Mouse (Mus musculus) adrenal gland, postnatal 10 days (tissue): Measurements from ENCODE around the gene Cacna1s. TPM values are rescaled to one million over a fixed set of nuclear protein-coding genes. Genes with fewer than 3 reads are reported as not detected.
A peak's percentile ranks its signal among the peaks of the same experiment; 100 is the strongest.

ENCODE experiments used
- DNase-seq: peaks from one replicate; pipeline ENCODE4 v3.0.0; 2021; ENCODE audit warnings: mixed read lengths
- total RNA-seq, 2 experiments: library from RNA; stranded (reverse); gene quantifications; 2 replicates each; pipeline ENCODE4 v1.2.3; 2021

Cacna1s gene
- total RNA-seq, 2 experiments from 2014 or later, result 8.6 to 30.5 TPM

- peak; percentile 73 for DNase-seq
These were observed 85.0 kb downstream of the Cacna1s start for GRCm38 (mm10) chr1:136137575-136137974.

- DNase-seq, result no peak
These were observed 85.8 kb downstream of the Cacna1s start for GRCm38 (mm10) chr1:136138191-136138830.

- peak; percentile 84 for DNase-seq
These were observed 87.6 kb downstream of the Cacna1s start for GRCm38 (mm10) chr1:136139990-136140640.

- DNase-seq, result peak; percentile 31
These were observed 88.8 kb downstream of the Cacna1s start for GRCm38 (mm10) chr1:136141176-136141950.

GRCm38 (mm10) chr1:136142336-136142735 lies 89.8 kb downstream of the Cacna1s start:
- DNase-seq, result no peak

GRCm38 (mm10) chr1:136143514-136143913 lies 91.0 kb downstream of the Cacna1s start:
- no peak for DNase-seq

- no peak for DNase-seq
These were observed 97.2 kb downstream of the Cacna1s start for GRCm38 (mm10) chr1:136149702-136150101.

GRCm38 (mm10) chr1:136151371-136151770 lies 98.8 kb downstream of the Cacna1s start:
- DNase-seq, result no peak

- DNase-seq, result no peak
These were observed 103.8 kb downstream of the Cacna1s start for GRCm38 (mm10) chr1:136156304-136156703.

GRCm38 (mm10) chr1:136156951-136157350 lies 104.4 kb downstream of the Cacna1s start:
- no peak for DNase-seq

GRCm38 (mm10) chr1:136159830-136160229 lies 107.3 kb downstream of the Cacna1s start:
- no peak for DNase-seq

- no peak for DNase-seq
These were observed 107.7 kb downstream of the Cacna1s start for GRCm38 (mm10) chr1:136160297-136160696.

GRCm38 (mm10) chr1:136160930-136161329 lies 108.4 kb downstream of the Cacna1s start:
- no peak for DNase-seq

- DNase-seq, result no peak
These were observed 108.9 kb downstream of the Cacna1s start for GRCm38 (mm10) chr1:136161333-136161921.

GRCm38 (mm10) chr1:136165436-136165835 lies 112.9 kb downstream of the Cacna1s start:
- DNase-seq, result no peak

GRCm38 (mm10) chr1:136167657-136168056 lies 115.1 kb downstream of the Cacna1s start:
- DNase-seq, result peak; percentile 38

Other genes starting within 250 kb of the Cacna1s start
- under 1 TPM; 0.21 TPM for gene Lad1, start 234.2 kb upstream of the Cacna1s start, total RNA-seq
- gene Tnnt2, start 216.4 kb upstream of the Cacna1s start, total RNA-seq, result 1 to 10 TPM; 2.6 to 5.1 TPM
- gene Pkp1, start 133.5 kb upstream of the Cacna1s start, total RNA-seq, result not detected
- 1 to 10 TPM in 1 of 2 experiments, under 1 TPM in 1; 0.82 to 3.3 TPM for gene Igfn1, start 46.4 kb upstream of the Cacna1s start, total RNA-seq
- gene Tmem9, start 44.6 kb upstream of the Cacna1s start, total RNA-seq, result 10 to 100 TPM; 38.2 to 40.0 TPM
- gene Ascl5, start 1.9 kb upstream of the Cacna1s start, total RNA-seq, result not detected
- 1 to 10 TPM; 4.0 to 5.0 TPM for gene Kif21b, start 78.6 kb downstream of the Cacna1s start, total RNA-seq
- gene Mroh3, start 160.1 kb downstream of the Cacna1s start, total RNA-seq, result not detected
- under 1 TPM in 1 of 2 experiments, not detected in 1; 0.30 TPM for gene Inava, start 181.5 kb downstream of the Cacna1s start, total RNA-seq
- gene Gpr25, start 208.1 kb downstream of the Cacna1s start, total RNA-seq, result not detected